8 mouse cellular contexts compared by ENCODE assay signal in genomic region chr1:132155737-132156136, GRCm38 (mm10). TPM values are rescaled to one million over a fixed set of nuclear protein-coding genes. Genes with fewer than 3 reads are reported as not detected.
DNase-seq lines count a peak whose midpoint lies in the region; ATAC-seq and TF ChIP-seq lines count a peak whose summit lies in the region.

No protein-coding gene starts in this region.

- no peak overlapping the region for H3K4me2 ChIP-seq in limb, embryonic 11.5 days (ENCODE audit: low read depth, severe bottlenecking)

- no peak overlapping the region for H3K9ac ChIP-seq in limb, embryonic 11.5 days (ENCODE audit: low read length)

- no peaks in the 10 kb centered on the region for H3K27me3 ChIP-seq in kidney, adult 2 months (replicated peaks; ENCODE audit: control insufficient read depth, insufficient read depth, low read length)
- H3K27me3 ChIP-seq in limb, embryonic 11.5 days (ENCODE audit: control insufficient read depth, insufficient read depth, low read length): peaks cover 7% of the 10 kb centered on the region; the same call in 1 of the 2 replicates
- no peaks in the 10 kb centered on the region for H3K27me3 ChIP-seq in testis, adult 2 months (ENCODE audit: control insufficient read depth, insufficient read depth, low read length)

- peak; percentile 70 for DNase-seq in 3134 (ENCODE audit: extremely low read depth, insufficient read length, low spot score)
- peak; percentile 77 for DNase-seq in Muller cell, postnatal 12 days (ENCODE audit: inconsistent ontology term)
- peak; percentile 86 for DNase-seq in cerebellum, adult 9-10 months
- peak; percentile 82 for DNase-seq in gastrocnemius, adult 2 months
- peak; percentile 91 for DNase-seq in kidney, adult 2 months
- peak; percentile 90 for DNase-seq in limb, embryonic 11.5 days (ENCODE audit: low spot score)
- DNase-seq in naive thymus-derived CD4-positive, alpha-beta T cell, adult 2 months (ENCODE audit: low read depth): peak; percentile 89

- no peak for TF ChIP-seq POLR2A in kidney, adult 2 months (IDR thresholded peaks at IDR 0.05; ENCODE audit: low read depth, low read length)
- TF ChIP-seq POLR2A in testis, adult 2 months (IDR thresholded peaks at IDR 0.05; ENCODE audit: control insufficient read depth, low read depth, low read length): no peak

- H3K9me3 ChIP-seq in limb, embryonic 11.5 days (ENCODE audit: control insufficient read depth, low read length): no peaks in the 10 kb centered on the region

- H3K27ac ChIP-seq in gastrocnemius, adult 2 months: no peak overlapping the region; the same call in 1 of the 2 replicates
- H3K27ac ChIP-seq in kidney, adult 2 months (ENCODE audit: insufficient read depth, low read depth, low read length): no peak overlapping the region
- no peak overlapping the region for H3K27ac ChIP-seq in limb, embryonic 11.5 days (replicated peaks; ENCODE audit: low read depth, low read length)
- no peak overlapping the region for H3K27ac ChIP-seq in testis, adult 2 months (ENCODE audit: control insufficient read depth, insufficient read depth, low read depth, low read length)

- no peaks in the 10 kb centered on the region for H3K36me3 ChIP-seq in kidney, adult 2 months (ENCODE audit: control insufficient read depth, insufficient read depth, low read length)
- H3K36me3 ChIP-seq in limb, embryonic 11.5 days (ENCODE audit: control insufficient read depth, insufficient read depth, low read length): no peaks in the 10 kb centered on the region
- H3K36me3 ChIP-seq in testis, adult 2 months (ENCODE audit: control insufficient read depth, insufficient read depth, low read length): no peaks in the 10 kb centered on the region

- no peak for ATAC-seq in limb, embryonic 11.5 days (ENCODE audit: insufficient number of reproducible peaks, low FRiP score, low TSS enrichment, low read depth)

- intact Hi-C loops in gastrocnemius, adult 2 months (cut with DNase I): loop anchor here (1.0 to 5.0 kb wide), 4 partner anchors 34 to 199 kb away; no protein-coding TSS in a partner anchor

- peaks cover 16% of the 10 kb centered on the region for H3K4me1 ChIP-seq in kidney, adult 2 months (ENCODE audit: control insufficient read depth, insufficient read depth, low read length)
- H3K4me1 ChIP-seq in limb, embryonic 11.5 days (ENCODE audit: control insufficient read depth, insufficient read depth, low read length): peaks cover 14% of the 10 kb centered on the region
- H3K4me1 ChIP-seq in testis, adult 2 months (ENCODE audit: control insufficient read depth, insufficient read depth, low read length): no peaks in the 10 kb centered on the region; the same call in 1 of the 2 replicates

- TF ChIP-seq CTCF in gastrocnemius, adult 2 months (IDR thresholded peaks at IDR 0.05): peak; percentile 98
- peak; percentile 97 for TF ChIP-seq CTCF in kidney, adult 2 months (conservative IDR thresholded peaks at IDR 0.05; ENCODE audit: insufficient read depth, insufficient read length, low read depth, low read length)
- peak; percentile 90 for TF ChIP-seq CTCF in testis, adult 2 months (IDR thresholded peaks at IDR 0.05; ENCODE audit: control insufficient read depth, insufficient read depth, insufficient replicate concordance, low read depth, low read length)

- WGBS in kidney, adult 2 months: 9% methylated on average over 6 of the region's 6 CpGs
- 14% methylated on average over 6 of the region's 6 CpGs for WGBS in limb, embryonic 11.5 days

- no peak overlapping the region for H3K4me3 ChIP-seq in gastrocnemius, adult 2 months
- H3K4me3 ChIP-seq in kidney, adult 2 months (ENCODE audit: insufficient read depth, low read depth, low read length): no peak overlapping the region
- H3K4me3 ChIP-seq in limb, embryonic 11.5 days (ENCODE audit: low read depth, low read length): no peak overlapping the region
- H3K4me3 ChIP-seq in testis, adult 2 months (ENCODE audit: control insufficient read depth, low read depth, low read length): no peak overlapping the region

RNA-seq across cellular contexts. Expression of gene Cdk18, which starts 16.3 kb away (rescaled TPM):
- 1 to 10 TPM; 3.0 to 4.1 TPM for total RNA-seq in gastrocnemius, adult 2 months (2021)
- polyA plus RNA-seq in kidney, adult 2 months (2012; rRNA removed): 69.3 and 73.8 TPM in 2 replicates
- 3.7 and 3.9 TPM in 2 replicates for polyA plus RNA-seq in limb, embryonic 11.5 days (2014; fragmentation: Nextera tagmentation; extraction: Ambion mirVana)
- polyA plus RNA-seq in testis, adult 2 months (2012; rRNA removed): 24.9 and 27.1 TPM in 2 replicates

RNA-seq across cellular contexts. Expression of gene Lemd1, which starts 35.5 kb away (rescaled TPM):
- total RNA-seq in gastrocnemius, adult 2 months (2021): not detected
- not detected in 2 replicates for polyA plus RNA-seq in kidney, adult 2 months (2012; rRNA removed)
- polyA plus RNA-seq in limb, embryonic 11.5 days (2014; fragmentation: Nextera tagmentation; extraction: Ambion mirVana): 1.2 and 1.5 TPM in 2 replicates
- polyA plus RNA-seq in testis, adult 2 months (2012; rRNA removed): 162 and 173 TPM in 2 replicates

RNA-seq across cellular contexts. Expression of gene AC124108.1, which starts 35.5 kb away (rescaled TPM):
- not detected for total RNA-seq in gastrocnemius, adult 2 months (2021)
- polyA plus RNA-seq in kidney, adult 2 months (2012; rRNA removed): not detected in 2 replicates
- polyA plus RNA-seq in limb, embryonic 11.5 days (2014; fragmentation: Nextera tagmentation; extraction: Ambion mirVana): 0.87 and 1.1 TPM in 2 replicates
- 0.07 and 0.14 TPM in 2 replicates for polyA plus RNA-seq in testis, adult 2 months (2012; rRNA removed)

Comparison
In these comparisons a context has a peak if more than half of its experiments do, and no peak if none do; other contexts are left out.
1. RNA of gene Lemd1, which starts 35.5 kb away (polyA plus RNA-seq): 162 to 173 TPM in testis, adult 2 months; 1.2 to 1.5 TPM in limb, embryonic 11.5 days and not detected in kidney, adult 2 months; every median in the first group is over 10 times any median in the second.
2. Peak in every context shown above with its lines, with median percentiles within 50 percentile points of each other: DNase-seq and CTCF ChIP-seq.